Mouse (Mus musculus) activated CD4-positive, CD25-positive, alpha-beta regulatory T cell, adult 4 months (primary cell): ENCODE results near the gene B3gnt9. TPM values are rescaled to one million over a fixed set of nuclear protein-coding genes. Genes with fewer than 3 reads are reported as not detected.
"Not testable (repeated sequence)": the region's sequence is repeated elsewhere in the genome, so short reads cannot be mapped to it uniquely, and the experiment has no call there.

Experiments
- ATAC-seq: one replicate; pipeline ENCODE4 v1.8.0; 2017
- polyA plus RNA-seq, 2 experiments: library from polyadenylated mRNA; unstranded; fragments of 100-300 nt; shearing (Covaris generic); gene quantifications; one replicate each; pipeline ENCODE4 v1.2.1; 2017

The B3gnt9 gene
- polyA plus RNA-seq = under 1 TPM; 0.42 to 0.62 TPM

GRCm38 (mm10) chr8:105254966-105255350 is at the start of gene B3gnt9:
B3gnt9 (minus strand) TSS chr8:105255153.
- peak; percentile 38 for ATAC-seq

GRCm38 (mm10) chr8:105303874-105304273 is 48.9 kb upstream of the B3gnt9 start:
- no peak for ATAC-seq

GRCm38 (mm10) chr8:105303396-105303795 is 48.4 kb upstream of the B3gnt9 start:
- no peak for ATAC-seq

GRCm38 (mm10) chr8:105299962-105300361 is 45.0 kb upstream of the B3gnt9 start:
- ATAC-seq = no peak

GRCm38 (mm10) chr8:105298351-105299252 is 43.6 kb upstream of the B3gnt9 start:
- no peak for ATAC-seq

- ATAC-seq = peak; percentile 99
Measured at GRCm38 (mm10) chr8:105297511-105298192, 42.7 kb upstream of the B3gnt9 start, which contains the start of gene E2f4. E2f4 (plus strand) TSS chr8:105297663.

GRCm38 (mm10) chr8:105295895-105296573 is 41.1 kb upstream of the B3gnt9 start, which contains the start of gene Exoc3l:
Exoc3l (minus strand) TSS chr8:105296101.
- no peak for ATAC-seq

GRCm38 (mm10) chr8:105295256-105295655 is 40.3 kb upstream of the B3gnt9 start:
- no peak for ATAC-seq

- ATAC-seq = no peak
Measured at GRCm38 (mm10) chr8:105294776-105295175, 39.8 kb upstream of the B3gnt9 start.

- ATAC-seq = no peak
Measured at GRCm38 (mm10) chr8:105293405-105293804, 38.5 kb upstream of the B3gnt9 start.

GRCm38 (mm10) chr8:105292471-105292870 is 37.5 kb upstream of the B3gnt9 start:
- no peak for ATAC-seq

GRCm38 (mm10) chr8:105291802-105292201 is 36.8 kb upstream of the B3gnt9 start:
- ATAC-seq = not testable (repeated sequence)

- ATAC-seq = not testable (repeated sequence)
Measured at GRCm38 (mm10) chr8:105291364-105291763, 36.4 kb upstream of the B3gnt9 start.

- ATAC-seq = peak; percentile 30
Measured at GRCm38 (mm10) chr8:105290554-105291314, 35.8 kb upstream of the B3gnt9 start.

GRCm38 (mm10) chr8:105289805-105290460 is 35.0 kb upstream of the B3gnt9 start, which contains the start of gene 4931428F04Rik:
4931428F04Rik (minus strand) TSS chr8:105289864.
- ATAC-seq = no peak

- ATAC-seq = peak; percentile 84
Measured at GRCm38 (mm10) chr8:105288958-105289732, 34.2 kb upstream of the B3gnt9 start.

GRCm38 (mm10) chr8:105288231-105288630 is 33.3 kb upstream of the B3gnt9 start:
- ATAC-seq = no peak

- ATAC-seq = no peak
Measured at GRCm38 (mm10) chr8:105286907-105287306, 32.0 kb upstream of the B3gnt9 start.

GRCm38 (mm10) chr8:105285514-105285913 is 30.6 kb upstream of the B3gnt9 start:
- ATAC-seq = no peak

GRCm38 (mm10) chr8:105283074-105283473 is 28.1 kb upstream of the B3gnt9 start:
- ATAC-seq = no peak

- no peak for ATAC-seq
Measured at GRCm38 (mm10) chr8:105282239-105282638, 27.3 kb upstream of the B3gnt9 start.
